Mouse (Mus musculus): ENCODE results near the gene Neurod1. TPM values are rescaled to one million over a fixed set of nuclear protein-coding genes. Genes with fewer than 3 reads are reported as not detected.

Neurod1 gene
- polyA plus RNA-seq, 1 experiment from 2014 or later, result not detected

Other genes with a start within 250 kb of the Neurod1 start
- gene Itga4, start 201.3 kb downstream of the Neurod1 start, polyA plus RNA-seq (2015; fragmentation: Nextera tagmentation; extraction: Ambion mirVana), result 4.0 and 7.5 TPM in 2 replicates
- gene Cerkl, start within 50 bp of the Neurod1 start, polyA plus RNA-seq (2015; fragmentation: Nextera tagmentation; extraction: Ambion mirVana), result 0.42 and 1.7 TPM in 2 replicates
- gene Itprid2, start 178.6 kb upstream of the Neurod1 start, polyA plus RNA-seq (2015; fragmentation: Nextera tagmentation; extraction: Ambion mirVana), result 6.2 and 6.4 TPM in 2 replicates

Measured in heart, embryonic 16.5 days (tissue).